Mouse (Mus musculus): ENCODE measurements around the gene Pkd1l2.

Pkd1l2 gene

GRCm38 (mm10) chr8:117082947-117083559 is 804 bp upstream of the Pkd1l2 start:
- DNase-seq = no peak

- no peak for DNase-seq
Measured at GRCm38 (mm10) chr8:117079652-117080051, 2.6 kb downstream of the Pkd1l2 start.

- DNase-seq = no peak
Measured at GRCm38 (mm10) chr8:117078367-117078926, 3.8 kb downstream of the Pkd1l2 start.

- no peak for DNase-seq
Measured at GRCm38 (mm10) chr8:117074350-117075182, 7.7 kb downstream of the Pkd1l2 start.

- no peak for DNase-seq
Measured at GRCm38 (mm10) chr8:117069708-117070107, 12.5 kb downstream of the Pkd1l2 start.

- no peak for DNase-seq
Measured at GRCm38 (mm10) chr8:117068294-117068693, 14.0 kb downstream of the Pkd1l2 start.

- DNase-seq = no peak
Measured at GRCm38 (mm10) chr8:117067396-117067795, 14.9 kb downstream of the Pkd1l2 start.

- DNase-seq = no peak
Measured at GRCm38 (mm10) chr8:117066955-117067354, 15.3 kb downstream of the Pkd1l2 start.

- no peak for DNase-seq
Measured at GRCm38 (mm10) chr8:117061180-117061880, 20.9 kb downstream of the Pkd1l2 start.

GRCm38 (mm10) chr8:117060306-117060705 is 21.9 kb downstream of the Pkd1l2 start:
- DNase-seq = no peak

GRCm38 (mm10) chr8:117059021-117059420 is 23.2 kb downstream of the Pkd1l2 start:
- no peak for DNase-seq

- DNase-seq = no peak
Measured at GRCm38 (mm10) chr8:117055097-117055496, 27.2 kb downstream of the Pkd1l2 start.

- no peak for DNase-seq
Measured at GRCm38 (mm10) chr8:117054146-117054545, 28.1 kb downstream of the Pkd1l2 start.

- peak; percentile 75 for DNase-seq
Measured at GRCm38 (mm10) chr8:117053135-117054079, 28.8 kb downstream of the Pkd1l2 start.

- no peak for DNase-seq
Measured at GRCm38 (mm10) chr8:117051316-117051715, 30.9 kb downstream of the Pkd1l2 start.

GRCm38 (mm10) chr8:117050763-117051162 is 31.5 kb downstream of the Pkd1l2 start:
- no peak for DNase-seq

GRCm38 (mm10) chr8:117049444-117049843 is 32.8 kb downstream of the Pkd1l2 start:
- no peak for DNase-seq

GRCm38 (mm10) chr8:117043584-117043983 is 38.7 kb downstream of the Pkd1l2 start:
- DNase-seq = no peak

- no peak for DNase-seq
Measured at GRCm38 (mm10) chr8:117039843-117040242, 42.4 kb downstream of the Pkd1l2 start.

- no peak for DNase-seq
Measured at GRCm38 (mm10) chr8:117037374-117037935, 44.8 kb downstream of the Pkd1l2 start.

- peak; percentile 16 for DNase-seq
Measured at GRCm38 (mm10) chr8:117033393-117033792, 48.9 kb downstream of the Pkd1l2 start.

GRCm38 (mm10) chr8:117032609-117033008 is 49.6 kb downstream of the Pkd1l2 start:
- DNase-seq = no peak

All from thymus, postnatal 25 days (tissue).